Mouse (Mus musculus) CH12.LX (cell line): ENCODE results near the gene Trpv3. TPM values are rescaled to one million over a fixed set of nuclear protein-coding genes. Genes with fewer than 3 reads are reported as not detected.

Source experiments
- DNase-seq: peaks from one replicate; pipeline ENCODE4 v3.0.0-alpha.2; 2013; ENCODE audit errors: extremely low read depth
- H3K27ac ChIP-seq: 2 replicates; pipeline ENCODE4 v1.5.1; 2012; ENCODE audit warnings: low read depth, mild to moderate bottlenecking, control low read depth, moderate library complexity; ENCODE audit not compliant: insufficient read depth
- H3K27me3 ChIP-seq: replicated peaks from 2 replicates; pipeline ENCODE3; 2012; ENCODE audit warnings: inconsistent platforms
- H3K36me3 ChIP-seq, 2 experiments: replicated peaks in 1 of 2; 2 replicates each; pipeline versions ENCODE3 to v1.6.1; 2012; ENCODE audit warnings: inconsistent platforms in 1 of 2, low read length in 1 of 2, mild to moderate bottlenecking in 1 of 2, mixed read lengths in 1 of 2, moderate library complexity in 1 of 2; ENCODE audit not compliant: control insufficient read depth in 1 of 2, insufficient read depth in 1 of 2
- H3K4me1 ChIP-seq, 2 experiments: 2 replicates each; pipeline ENCODE4 v1.6.1; 2012; ENCODE audit warnings: inconsistent platforms in 1 of 2, moderate library complexity in 1 of 2; ENCODE audit not compliant: insufficient read depth in 2 of 2, control insufficient read depth in 1 of 2
- H3K4me2 ChIP-seq: 2 replicates; pipeline ENCODE4 v1.6.1; 2012; ENCODE audit warnings: low read depth, mild to moderate bottlenecking, control low read depth; ENCODE audit not compliant: poor library complexity, insufficient read depth, severe bottlenecking
- H3K4me3 ChIP-seq, 3 experiments: fragments of 150-350 bp in 1 of 3; sonication (generic) in 1 of 3; replicated peaks in 1 of 3; 2 replicates each; pipeline versions ENCODE3 to v1.5.1; 2011 to 2012; ENCODE audit warnings: low read depth in 2 of 3, low read length in 2 of 3, mild to moderate bottlenecking in 2 of 3, moderate library complexity in 2 of 3, control low read depth in 1 of 3, improper control_type of control experiment in 1 of 3, inconsistent platforms in 1 of 3, mixed read lengths in 1 of 3; ENCODE audit not compliant: poor library complexity in 1 of 3
- H3K79me2 ChIP-seq: replicated peaks from 2 replicates; pipeline ENCODE4 v1.6.1; 2012; ENCODE audit warnings: mild to moderate bottlenecking, moderate library complexity; ENCODE audit not compliant: control insufficient read depth, poor library complexity, insufficient read depth, severe bottlenecking; ENCODE audit errors: extremely low read depth
- H3K9ac ChIP-seq: 2 replicates; pipeline ENCODE4 v1.6.1; 2012; ENCODE audit warnings: low read depth, mild to moderate bottlenecking, control low read depth, moderate library complexity; ENCODE audit not compliant: insufficient read depth
- H3K9me3 ChIP-seq: replicated peaks from 2 replicates; pipeline ENCODE3; 2012; ENCODE audit warnings: low read length, inconsistent platforms, mixed read lengths
- BHLHE40 ChIP-seq: IDR thresholded peaks from 2 replicates; pipeline ENCODE4 v1.6.1; 2011; ENCODE audit warnings: mild to moderate bottlenecking, low read depth, low read length, improper control_type of control experiment
- CHD1 ChIP-seq: IDR thresholded peaks from 2 replicates; pipeline ENCODE4 v1.6.1; 2012; ENCODE audit warnings: low read depth, low read length, improper control_type of control experiment, inconsistent platforms
- CTCF ChIP-seq, 2 experiments: IDR thresholded peaks in 1 of 2; conservative IDR thresholded peaks in 1 of 2; 2 replicates each; pipeline ENCODE4 v1.5.1; 2011 to 2012; ENCODE audit warnings: low read depth in 2 of 2, low read length in 2 of 2, improper control_type of control experiment in 1 of 2, inconsistent platforms in 1 of 2, mild to moderate bottlenecking in 1 of 2, moderate library complexity in 1 of 2
- E2F4 ChIP-seq: IDR thresholded peaks from 2 replicates; pipeline ENCODE4 v1.6.1; 2011; ENCODE audit warnings: low read depth, low read length, improper control_type of control experiment; ENCODE audit not compliant: insufficient replicate concordance
- ETS1 ChIP-seq: conservative IDR thresholded peaks from 2 replicates; pipeline ENCODE4 v1.6.1; 2012; ENCODE audit warnings: low read depth, mild to moderate bottlenecking, inconsistent platforms, low read length, improper control_type of control experiment, moderate library complexity
- HCFC1 ChIP-seq: IDR thresholded peaks from 2 replicates; pipeline ENCODE4 v1.6.1; 2012; ENCODE audit warnings: low read depth, mild to moderate bottlenecking, inconsistent platforms, low read length, improper control_type of control experiment
- IRF4 ChIP-seq: IDR thresholded peaks from 2 replicates; pipeline ENCODE4 v1.6.1; 2014; ENCODE audit warnings: low read depth, mild to moderate bottlenecking, inconsistent platforms, low read length, improper control_type of control experiment
- JUN ChIP-seq: IDR thresholded peaks from 2 replicates; pipeline ENCODE4 v1.6.1; 2011; ENCODE audit warnings: low read depth, mild to moderate bottlenecking, low read length, improper control_type of control experiment, moderate library complexity; ENCODE audit not compliant: insufficient read depth
- JUND ChIP-seq: conservative IDR thresholded peaks from 2 replicates; pipeline ENCODE4 v1.6.1; 2011; ENCODE audit warnings: low read depth, low read length, improper control_type of control experiment
- KAT2A ChIP-seq: IDR thresholded peaks from 2 replicates; pipeline ENCODE4 v1.6.1; 2012; ENCODE audit warnings: low read length, improper control_type of control experiment, inconsistent platforms; ENCODE audit not compliant: insufficient replicate concordance
- MAFK ChIP-seq: IDR thresholded peaks from 2 replicates; pipeline ENCODE4 v1.6.1; 2011; ENCODE audit warnings: low read length, improper control_type of control experiment; ENCODE audit not compliant: insufficient replicate concordance
- MAX ChIP-seq: IDR thresholded peaks from 2 replicates; pipeline ENCODE4 v1.6.1; 2011; ENCODE audit warnings: low read length, improper control_type of control experiment
- MAZ ChIP-seq: IDR thresholded peaks from 2 replicates; pipeline ENCODE4 v1.6.1; 2012; ENCODE audit warnings: low read depth, mild to moderate bottlenecking, inconsistent platforms, low read length, improper control_type of control experiment, moderate library complexity
- MEF2A ChIP-seq: IDR thresholded peaks from 2 replicates; pipeline ENCODE4 v1.6.1; 2014; ENCODE audit warnings: low read depth, mild to moderate bottlenecking, inconsistent platforms, low read length, improper control_type of control experiment, borderline replicate concordance
- MXI1 ChIP-seq: IDR thresholded peaks from 2 replicates; pipeline ENCODE4 v1.6.1; 2011; ENCODE audit warnings: mild to moderate bottlenecking, low read depth, low read length, improper control_type of control experiment
- NRF1 ChIP-seq: IDR thresholded peaks from 2 replicates; pipeline ENCODE4 v1.6.1; 2014; ENCODE audit warnings: low read depth, mild to moderate bottlenecking, inconsistent platforms, low read length, improper control_type of control experiment, moderate library complexity
- POLR2A ChIP-seq: IDR thresholded peaks from 2 replicates; pipeline ENCODE4 v1.6.1; 2011; ENCODE audit warnings: low read depth, mild to moderate bottlenecking, improper control_type of control experiment, low read length
- POLR2AphosphoS2 ChIP-seq: IDR thresholded peaks from 2 replicates; pipeline ENCODE4 v1.6.1; 2011; ENCODE audit warnings: low read depth, low read length, improper control_type of control experiment
- RAD21 ChIP-seq: IDR thresholded peaks from 2 replicates; pipeline ENCODE4 v1.6.1; 2011; ENCODE audit warnings: low read depth, mild to moderate bottlenecking, low read length, improper control_type of control experiment, moderate library complexity
- RCOR1 ChIP-seq: conservative IDR thresholded peaks from 2 replicates; pipeline ENCODE4 v1.6.1; 2012; ENCODE audit warnings: low read depth, mild to moderate bottlenecking, inconsistent platforms, low read length, improper control_type of control experiment
- SMC3 ChIP-seq: IDR thresholded peaks from 2 replicates; pipeline ENCODE4 v1.6.1; 2011; ENCODE audit warnings: low read depth, low read length, improper control_type of control experiment
- TBP ChIP-seq: conservative IDR thresholded peaks from 2 replicates; pipeline ENCODE4 v1.6.1; 2011; ENCODE audit warnings: low read depth, low read length, improper control_type of control experiment
- UBTF ChIP-seq: IDR thresholded peaks from 2 replicates; pipeline ENCODE4 v1.6.1; 2012; ENCODE audit warnings: low read depth, mild to moderate bottlenecking, inconsistent platforms, low read length, improper control_type of control experiment, moderate library complexity
- USF1 ChIP-seq: IDR thresholded peaks from 2 replicates; pipeline ENCODE4 v1.6.1; 2014; ENCODE audit warnings: low read depth, mild to moderate bottlenecking, inconsistent platforms, low read length, improper control_type of control experiment
- USF2 ChIP-seq: conservative IDR thresholded peaks from 2 replicates; pipeline ENCODE4 v1.6.1; 2011; ENCODE audit warnings: low read depth, low read length, improper control_type of control experiment
- ZC3H11A ChIP-seq: IDR thresholded peaks from 2 replicates; pipeline ENCODE4 v1.6.1; 2012; ENCODE audit warnings: low read depth, mild to moderate bottlenecking, inconsistent platforms, low read length, improper control_type of control experiment
- ZKSCAN1 ChIP-seq: IDR thresholded peaks from 2 replicates; pipeline ENCODE4 v1.6.1; 2012; ENCODE audit warnings: low read depth, inconsistent platforms, low read length, improper control_type of control experiment, borderline replicate concordance
- ZMIZ1 ChIP-seq: IDR thresholded peaks from 2 replicates; pipeline ENCODE4 v1.6.1; 2012; ENCODE audit warnings: low read depth, mild to moderate bottlenecking, inconsistent platforms, low read length, improper control_type of control experiment
- ZNF384 ChIP-seq: IDR thresholded peaks from 2 replicates; pipeline ENCODE4 v1.6.1; 2012; ENCODE audit warnings: low read depth, low read length, improper control_type of control experiment, inconsistent platforms
- dilution Hi-C: fragments of 300-500 bp; cut with MboI; formaldehyde crosslinking; loops from 2 replicates; pipeline ENCODE4 v1.14.3; 2020; ENCODE audit warnings: low sequenced_read_pairs; ENCODE audit not compliant: extremely low pct_unique_long_range_greater_than_20kb, extremely low pct_ligation_motif_present
- in situ Hi-C: fragments of 300-500 bp; cut with MboI; formaldehyde crosslinking; loops from 3 replicates; pipeline ENCODE4 v1.14.3; 2019; ENCODE audit warnings: low sequenced_read_pairs, low pct_ligation_motif_present, low pct_unique_long_range_greater_than_20kb, mixed read lengths
- polyA plus RNA-seq: library from polyadenylated mRNA; unstranded; fragments of >175 nt; gene quantifications from 2 replicates; pipeline ENCODE4 v1.2.1, GENCODE M21; 2012; ENCODE audit warnings: low read depth; ENCODE audit not compliant: insufficient read length
- total RNA-seq, 2 experiments: library from RNA; depleted of rRNA; stranded (reverse); fragments of 300-350 nt in 1 of 2; fragments of >200 nt in 1 of 2; gene quantifications; 2 replicates each; pipeline ENCODE4 v1.2.3; 2012 to 2014

Trpv3 gene
- total and polyA plus RNA-seq, 3 experiments: not detected

DNA sequence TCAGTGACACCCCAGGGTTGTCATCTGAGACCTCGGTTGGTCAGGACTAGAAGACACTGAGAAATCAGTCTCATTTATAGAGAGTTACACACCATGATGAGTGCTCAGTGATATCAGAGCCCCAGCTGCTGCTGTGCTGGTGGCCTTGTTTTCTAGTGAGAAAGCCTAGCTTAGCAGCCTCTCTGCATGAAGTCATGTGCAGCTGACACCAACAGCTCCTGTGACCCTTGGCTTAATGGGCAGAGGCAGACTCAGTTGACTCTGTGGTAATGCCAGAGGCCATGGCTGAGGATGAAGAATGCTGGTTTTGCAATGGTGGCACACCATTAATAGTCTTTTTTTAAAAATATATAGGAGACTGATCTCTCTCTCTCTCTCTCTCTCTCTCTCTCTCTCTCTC lies 22.4 kb downstream of the Trpv3 start:
- DNase-seq: no peak
- H3K27ac ChIP-seq: no peak overlapping the region
- no peaks in the 10 kb centered on the region for H3K9me3 ChIP-seq
- no peak overlapping the region for H3K4me2 ChIP-seq
- TF ChIP-seq TBP (no peak), MEF2A (no peak), HCFC1 (no peak), JUND (no peak), MXI1 (no peak), KAT2A (no peak), MAFK (no peak), POLR2AphosphoS2 (no peak), IRF4 (no peak), RCOR1 (no peak), ZNF384 (no peak), ZC3H11A (no peak), RAD21 (no peak), E2F4 (no peak), ETS1 (no peak), BHLHE40 (no peak), JUN (no peak)
- no peaks in the 10 kb centered on the region for H3K79me2 ChIP-seq
- no peak overlapping the region for H3K9ac ChIP-seq
- H3K27me3 ChIP-seq: peaks cover 89% of the 10 kb centered on the region
- H3K4me1 ChIP-seq: no peaks in the 10 kb centered on the region
- no peaks in the 10 kb centered on the region for H3K36me3 ChIP-seq
- in situ Hi-C loops (loop anchor here (10.0 to 25.0 kb wide), 2 partner anchors 155 to 1073 kb away; partner anchors contain the start of genes Haspin, Olfr411 and Olfr412), dilution Hi-C loops (no loop called here)
- H3K4me3 ChIP-seq: no peak overlapping the region

DNA sequence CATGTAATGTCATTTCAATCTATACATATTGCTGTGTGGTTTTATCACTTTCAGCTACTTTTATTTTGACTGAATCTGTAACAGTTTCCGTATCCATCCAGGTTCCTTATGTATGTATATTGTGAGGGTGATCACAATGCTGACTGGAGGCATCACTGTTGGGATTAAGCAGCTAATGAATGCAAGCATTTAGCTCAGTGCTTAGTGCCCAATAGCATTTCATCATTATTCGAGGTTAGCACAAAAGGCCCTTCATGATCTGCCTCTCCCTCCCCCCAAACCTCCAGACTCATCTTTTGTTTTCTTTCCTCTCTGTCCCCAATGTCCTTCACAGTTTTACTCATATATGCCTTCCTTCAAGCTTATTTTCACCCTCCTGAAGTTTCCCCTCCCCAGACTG lies 35.9 kb downstream of the Trpv3 start:
- H3K27me3 ChIP-seq: peaks cover 43% of the 10 kb centered on the region
- dilution Hi-C loops: no loop called here
- H3K9ac ChIP-seq: no peak overlapping the region
- no peaks in the 10 kb centered on the region for H3K79me2 ChIP-seq
- H3K9me3 ChIP-seq: no peaks in the 10 kb centered on the region
- H3K4me2 ChIP-seq: no peak overlapping the region
- TF ChIP-seq SMC3 (no peak), NRF1 (no peak), MAFK (no peak), ETS1 (no peak), USF2 (no peak), MAZ (no peak), MAX (no peak), ZMIZ1 (no peak), ZKSCAN1 (no peak), ZNF384 (no peak), MEF2A (no peak), USF1 (no peak), POLR2A (no peak), IRF4 (no peak), ZC3H11A (no peak), POLR2AphosphoS2 (no peak), UBTF (no peak), CTCF (conservative IDR thresholded peaks at IDR 0.05 in 1 of 2, IDR thresholded peaks at IDR 0.05 in 1 of 2; ENCODE audit: low read depth in 2 of 2, low read length in 2 of 2) (no peak), CHD1 (no peak)
- no peaks in the 10 kb centered on the region for H3K4me1 ChIP-seq
- in situ Hi-C loops: no loop called here
- no peaks in the 10 kb centered on the region for H3K36me3 ChIP-seq
- no peak overlapping the region for H3K27ac ChIP-seq
- DNase-seq: no peak
- no peak overlapping the region for H3K4me3 ChIP-seq
